Mouse (Mus musculus) lung, adult 2 months (tissue): Measurements from ENCODE around the gene Slc29a1.

ENCODE experiments used
- CTCF ChIP-seq: fragments of 200-500 bp; IDR thresholded peaks from 2 replicates; pipeline ENCODE4 v1.5.1; 2011; ENCODE audit warnings: mild to moderate bottlenecking, low read length, control low read depth; ENCODE audit not compliant: insufficient read depth
- POLR2A ChIP-seq: fragments of 200-500 bp; IDR thresholded peaks from 2 replicates; pipeline ENCODE4 v1.6.1; 2011; ENCODE audit warnings: low read depth, mild to moderate bottlenecking, control low read depth, low read length, borderline replicate concordance; ENCODE audit errors: extremely low read depth

GRCm38 (mm10) chr17:45564531-45565084 lies 34.8 kb downstream of the Slc29a1 start:
- TF ChIP-seq POLR2A (no peak), CTCF (no peak)
